Mouse (Mus musculus): ENCODE data around the gene Smyd3. TPM values are rescaled to one million over a fixed set of nuclear protein-coding genes. Genes with fewer than 3 reads are reported as not detected.

The Smyd3 gene
- total RNA-seq, 2 experiments from 2014 or later = 25.8 to 32.2 TPM

GRCm38 (mm10) chr1:179539887-179540286 is 22.0 kb upstream of the Smyd3 start:
- ATAC-seq (replicated peaks; ENCODE audit: low FRiP score, low TSS enrichment, poor library complexity, severe bottlenecking) = no peak

DNA sequence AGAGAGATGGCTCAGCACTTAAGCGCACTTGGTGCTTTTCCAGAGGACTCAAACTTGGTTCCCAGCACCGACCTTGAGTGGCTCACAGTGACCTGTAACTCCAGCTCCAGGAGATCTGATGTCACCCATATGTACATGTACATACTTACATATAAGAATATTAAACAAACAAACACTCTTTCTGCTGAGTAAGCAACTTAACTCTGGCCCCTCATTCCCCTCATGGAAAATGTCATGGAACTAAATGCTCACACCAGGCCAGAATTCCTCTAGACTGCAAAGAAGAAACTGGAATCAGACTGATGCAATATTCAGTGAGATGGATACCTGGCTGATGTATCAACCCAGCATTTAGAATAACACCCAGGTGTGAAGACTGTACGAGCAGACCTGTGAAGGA is 21.2 kb upstream of the Smyd3 start:
- no peak for ATAC-seq (replicated peaks; ENCODE audit: low FRiP score, low TSS enrichment, poor library complexity, severe bottlenecking)

DNA sequence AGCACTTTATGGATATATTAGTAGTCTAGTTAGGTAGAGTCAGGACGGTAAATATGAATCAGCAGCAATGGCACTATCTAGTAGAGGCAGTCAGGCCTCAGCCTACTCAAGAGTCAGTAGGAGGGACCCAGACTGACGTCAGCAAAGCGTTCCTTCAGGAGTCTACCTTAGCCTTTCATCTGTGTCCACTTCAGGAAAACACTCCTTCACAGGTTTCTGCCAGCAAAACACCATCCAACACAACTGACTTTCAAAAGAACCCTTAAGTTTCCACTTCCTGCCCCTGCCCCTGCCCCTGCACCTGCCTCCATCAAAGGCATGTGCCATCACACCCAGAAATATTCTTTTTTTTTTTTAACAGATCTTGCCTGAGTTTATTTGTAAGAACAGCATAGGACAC is 2.1 kb upstream of the Smyd3 start:
- ATAC-seq (replicated peaks; ENCODE audit: low FRiP score, low TSS enrichment, poor library complexity, severe bottlenecking) = no peak

GRCm38 (mm10) chr1:179516941-179517712 is 714 bp downstream of the Smyd3 start:
- ATAC-seq (replicated peaks; ENCODE audit: low FRiP score, low TSS enrichment, poor library complexity, severe bottlenecking) = peak; percentile 68

- no peak for ATAC-seq (replicated peaks; ENCODE audit: low FRiP score, low TSS enrichment, poor library complexity, severe bottlenecking)
These were observed 5.9 kb downstream of the Smyd3 start for GRCm38 (mm10) chr1:179511895-179512294.

DNA sequence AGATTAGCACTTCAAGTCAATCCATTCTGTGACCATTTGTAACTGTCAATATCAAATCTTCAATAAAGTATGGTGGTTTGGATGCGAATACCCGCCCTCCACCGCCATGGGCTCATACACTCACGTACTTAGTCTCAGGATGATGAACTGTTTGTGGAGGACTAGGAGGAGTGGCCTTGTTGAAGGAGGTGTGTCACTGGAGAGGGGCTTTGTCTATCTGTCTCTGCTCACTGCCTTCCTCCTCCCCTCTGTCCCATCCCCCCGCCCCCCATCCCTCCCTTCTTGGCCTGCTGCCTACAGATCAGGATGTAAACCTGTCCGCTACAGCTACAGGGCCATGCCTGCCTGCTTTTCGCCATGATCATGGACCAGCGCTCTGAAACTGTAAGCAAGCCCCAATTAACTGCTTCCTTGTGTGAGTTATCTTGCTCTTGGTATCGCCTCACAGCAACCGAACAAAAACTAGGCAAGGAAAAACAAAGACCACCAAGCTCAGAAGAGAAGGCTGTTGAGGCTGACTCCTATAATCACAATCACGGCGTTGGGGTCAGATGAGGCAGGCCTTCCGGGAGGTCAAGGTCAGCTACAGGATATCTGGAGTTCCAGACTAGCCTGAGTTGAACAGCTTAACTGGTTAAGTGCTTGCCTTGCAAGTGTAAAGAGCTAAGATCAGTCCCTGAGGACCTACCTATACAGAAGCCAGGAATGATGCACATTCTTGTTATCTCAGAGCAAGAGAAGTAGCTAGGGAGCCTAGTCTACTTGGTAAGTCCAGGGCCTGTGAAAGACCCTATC is 7.1 kb downstream of the Smyd3 start:
- ATAC-seq (replicated peaks; ENCODE audit: low FRiP score, low TSS enrichment, poor library complexity, severe bottlenecking) = no peak

- peak; percentile 60 for ATAC-seq (replicated peaks; ENCODE audit: low FRiP score, low TSS enrichment, poor library complexity, severe bottlenecking)
These were observed 11.1 kb downstream of the Smyd3 start for GRCm38 (mm10) chr1:179506530-179507315.

DNA sequence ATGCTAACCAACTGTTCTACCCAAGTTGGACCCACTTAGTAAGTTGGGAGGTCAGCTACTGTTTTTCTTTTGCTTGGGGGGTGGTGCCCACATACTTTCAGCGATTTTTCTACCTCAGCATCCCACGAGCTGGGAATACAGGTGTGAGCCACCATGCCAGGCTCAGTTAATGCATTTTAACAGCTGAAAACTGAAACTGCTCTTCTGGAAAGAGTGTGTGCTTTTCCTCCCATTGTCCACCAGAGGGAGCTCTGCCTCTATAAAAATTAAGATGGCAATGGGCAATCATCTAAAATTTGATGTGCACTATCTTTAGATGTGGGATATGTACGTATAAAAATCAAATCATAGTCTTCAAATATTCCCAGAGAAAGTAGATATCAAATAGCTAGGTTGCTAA is 15.3 kb downstream of the Smyd3 start:
- peak; percentile 63; the same call in 1 of the 2 replicates for ATAC-seq (replicated peaks; ENCODE audit: low FRiP score, low TSS enrichment, poor library complexity, severe bottlenecking)

DNA sequence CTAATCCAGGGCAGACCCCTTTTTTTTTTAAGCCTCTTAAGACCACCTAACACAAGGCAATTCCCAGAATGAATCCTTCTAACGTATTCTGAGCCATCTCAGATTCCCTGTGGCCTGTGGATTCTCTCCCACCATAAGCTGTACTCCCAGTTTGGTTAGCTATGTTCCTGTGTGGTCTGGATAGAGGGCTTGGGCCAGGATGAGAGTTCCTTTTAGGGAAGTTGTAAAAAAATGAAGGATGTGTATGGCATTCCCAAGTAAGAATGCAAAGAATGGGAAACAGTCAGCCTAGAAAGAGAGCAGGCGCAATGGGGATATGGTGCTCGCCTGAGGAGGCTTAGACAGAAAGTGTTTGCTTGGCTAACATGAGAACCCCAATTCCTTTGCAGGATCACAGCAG is 18.6 kb downstream of the Smyd3 start:
- no peak for ATAC-seq (replicated peaks; ENCODE audit: low FRiP score, low TSS enrichment, poor library complexity, severe bottlenecking)

GRCm38 (mm10) chr1:179492908-179493307 is 24.9 kb downstream of the Smyd3 start:
- ATAC-seq (replicated peaks; ENCODE audit: low FRiP score, low TSS enrichment, poor library complexity, severe bottlenecking) = peak; percentile 69

GRCm38 (mm10) chr1:179488520-179488919 is 29.3 kb downstream of the Smyd3 start:
- no peak for ATAC-seq (replicated peaks; ENCODE audit: low FRiP score, low TSS enrichment, poor library complexity, severe bottlenecking)

GRCm38 (mm10) chr1:179487990-179488389 is 29.9 kb downstream of the Smyd3 start:
- ATAC-seq (replicated peaks; ENCODE audit: low FRiP score, low TSS enrichment, poor library complexity, severe bottlenecking) = no peak

GRCm38 (mm10) chr1:179487238-179487637 is 30.6 kb downstream of the Smyd3 start:
- ATAC-seq (replicated peaks; ENCODE audit: low FRiP score, low TSS enrichment, poor library complexity, severe bottlenecking) = no peak

GRCm38 (mm10) chr1:179485784-179486540 is 31.9 kb downstream of the Smyd3 start:
- ATAC-seq (replicated peaks; ENCODE audit: low FRiP score, low TSS enrichment, poor library complexity, severe bottlenecking) = no peak

- ATAC-seq (replicated peaks; ENCODE audit: low FRiP score, low TSS enrichment, poor library complexity, severe bottlenecking) = no peak
These were observed 37.0 kb downstream of the Smyd3 start for GRCm38 (mm10) chr1:179480862-179481261.

- peak; percentile 77 for ATAC-seq (replicated peaks; ENCODE audit: low FRiP score, low TSS enrichment, poor library complexity, severe bottlenecking)
These were observed 40.5 kb downstream of the Smyd3 start for GRCm38 (mm10) chr1:179477157-179477902.

GRCm38 (mm10) chr1:179476461-179477156 is 41.2 kb downstream of the Smyd3 start:
- ATAC-seq (replicated peaks; ENCODE audit: low FRiP score, low TSS enrichment, poor library complexity, severe bottlenecking) = 0 out of 2 replicates have a peak, but pooled peaks have one; percentile 49

DNA sequence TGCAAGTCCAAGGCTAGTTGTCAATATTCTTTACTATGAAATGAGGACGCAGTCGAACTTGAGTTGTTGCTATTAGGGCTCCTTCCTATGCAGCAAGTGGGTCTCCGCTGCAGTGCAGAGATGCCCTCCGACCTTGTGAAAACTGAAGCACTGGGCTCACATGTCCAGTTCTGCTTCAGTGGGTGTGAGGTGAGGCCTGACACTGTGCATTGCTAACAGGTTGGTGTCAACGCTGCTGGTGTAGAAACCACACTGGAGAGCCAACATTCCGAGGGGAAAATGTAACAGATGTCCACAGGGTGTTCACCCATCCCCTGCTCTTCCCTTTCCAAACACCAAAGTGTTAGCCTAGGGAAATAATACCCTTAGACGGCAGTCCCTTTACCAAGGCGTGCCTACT is 43.1 kb downstream of the Smyd3 start:
- no peak for ATAC-seq (replicated peaks; ENCODE audit: low FRiP score, low TSS enrichment, poor library complexity, severe bottlenecking)
